Mouse (Mus musculus) embryonic facial prominence, embryonic 11.5 days (tissue): Measurements from ENCODE around the gene Kcnc3. TPM values are rescaled to one million over a fixed set of nuclear protein-coding genes. Genes with fewer than 3 reads are reported as not detected.

Source experiments
- ATAC-seq: fragments of 200-750 bp; cut with Nextera tagmentation; replicated peaks from 2 replicates; pipeline ENCODE4 v1.8.0; 2017; ENCODE audit warnings: low read depth; ENCODE audit not compliant: insufficient number of reproducible peaks, low FRiP score, low TSS enrichment
- DNase-seq: peaks from one replicate; pipeline ENCODE4 v3.0.0-alpha.2; 2015; ENCODE audit warnings: low spot score
- H3K27ac ChIP-seq: fragments of 300-500 bp; sonication (generic); replicated peaks from 2 replicates; pipeline ENCODE4 v1.5.1; 2014; ENCODE audit warnings: mild to moderate bottlenecking, low read depth, low read length, control low read depth
- H3K27me3 ChIP-seq: fragments of 300-500 bp; sonication (generic); 2 replicates; pipeline ENCODE4 v1.6.1; 2014; ENCODE audit warnings: mild to moderate bottlenecking, low read length, moderate library complexity, mixed read lengths; ENCODE audit not compliant: control insufficient read depth, insufficient read depth
- H3K36me3 ChIP-seq: fragments of 300-500 bp; sonication (generic); replicated peaks from 2 replicates; pipeline ENCODE4 v1.6.1; 2014; ENCODE audit warnings: low read depth, mild to moderate bottlenecking, low read length, moderate library complexity, mixed read lengths; ENCODE audit not compliant: control insufficient read depth, insufficient read depth
- H3K4me1 ChIP-seq: fragments of 300-500 bp; sonication (generic); 2 replicates; pipeline ENCODE4 v1.6.1; 2014; ENCODE audit warnings: low read length, mixed read lengths; ENCODE audit not compliant: control insufficient read depth, insufficient read depth
- H3K4me2 ChIP-seq: fragments of 300-500 bp; sonication (generic); 2 replicates; pipeline ENCODE4 v1.6.1; 2014; ENCODE audit warnings: low read depth, mild to moderate bottlenecking, control low read depth, low read length, moderate library complexity
- H3K4me3 ChIP-seq: fragments of 300-500 bp; sonication (generic); 2 replicates; pipeline ENCODE4 v1.5.1; 2014; ENCODE audit warnings: low read depth, low read length, control low read depth
- H3K9ac ChIP-seq: fragments of 300-500 bp; sonication (generic); replicated peaks from 2 replicates; pipeline ENCODE4 v1.6.1; 2014; ENCODE audit warnings: mild to moderate bottlenecking, control low read depth, low read length
- H3K9me3 ChIP-seq: fragments of 300-500 bp; sonication (generic); replicated peaks from 2 replicates; pipeline ENCODE4 v1.6.1; 2016; ENCODE audit warnings: mild to moderate bottlenecking, low read length, inconsistent platforms, mixed read lengths; ENCODE audit not compliant: control insufficient read depth
- WGBS: fragments of 180-500 bp; shearing (Covaris S2); extraction: QIAGEN DNeasy Blood & Tissue Kit; methylation state at CpG from one replicate; pipeline ENCODE4 v1.1.7; 2014; 5-methylcytosine and 5-hydroxymethylcytosine counted together
- polyA plus RNA-seq: library from polyadenylated mRNA; unstranded; fragments of >200 nt; fragmentation: Nextera tagmentation; extraction: Ambion mirVana; gene quantifications from 2 replicates; pipeline ENCODE4 v1.2.1, GENCODE M21; 2014

The Kcnc3 gene
- polyA plus RNA-seq, 1 experiment from 2014 or later, result 0.32 TPM

GRCm38 (mm10) chr7:44606171-44606901, 15.9 kb downstream of the Kcnc3 start:
- ATAC-seq, result no peak
- no peak overlapping the region for H3K4me2 ChIP-seq

GRCm38 (mm10) chr7:44612192-44612591, 21.7 kb downstream of the Kcnc3 start:
- Histone ChIP-seq H3K27me3 (no peaks in the 10 kb centered on the region), H3K9ac (no peak overlapping the region), H3K9me3 (no peaks in the 10 kb centered on the region), H3K4me1 (no peaks in the 10 kb centered on the region), H3K4me2 (no peak overlapping the region), H3K36me3 (no peaks in the 10 kb centered on the region), H3K27ac (no peak overlapping the region), H3K4me3 (no peak overlapping the region)
- 85% methylated on average over 7 of the region's 7 CpGs for WGBS
- DNase-seq (no peak), ATAC-seq (no peak)

More at GRCm38 (mm10) chr7:44606171-44606901, 15.9 kb downstream of the Kcnc3 start:
- H3K9me3 ChIP-seq, result no peaks in the 10 kb centered on the region
- no peak overlapping the region for H3K27ac ChIP-seq
- no peak for DNase-seq
- peaks cover 22% of the 10 kb centered on the region for H3K27me3 ChIP-seq
- no peaks in the 10 kb centered on the region for H3K36me3 ChIP-seq
- no peak overlapping the region for H3K4me3 ChIP-seq
- no peak overlapping the region for H3K9ac ChIP-seq
- H3K4me1 ChIP-seq, result peaks cover 2% of the 10 kb centered on the region; the same call in 1 of the 2 replicates
- WGBS, result 6% methylated on average over 29 of the region's 29 CpGs

- Histone ChIP-seq H3K4me1 (no peaks in the 10 kb centered on the region), H3K27ac (no peak overlapping the region), H3K4me2 (0 out of 2 replicates have a peak overlapping the region, but pooled peaks have one; percentile 8), H3K4me3 (no peak overlapping the region), H3K36me3 (no peaks in the 10 kb centered on the region), H3K9ac (no peak overlapping the region), H3K27me3 (no peaks in the 10 kb centered on the region), H3K9me3 (no peaks in the 10 kb centered on the region)
- ATAC-seq (no peak), DNase-seq (peak; percentile 47)
- 4% methylated on average over 20 of the region's 20 CpGs for WGBS
Measured at GRCm38 (mm10) chr7:44614041-44614688, 23.7 kb downstream of the Kcnc3 start.

- H3K27me3 ChIP-seq, result no peaks in the 10 kb centered on the region
- H3K4me3 ChIP-seq, result no peak overlapping the region
- no peaks in the 10 kb centered on the region for H3K4me1 ChIP-seq
- H3K9me3 ChIP-seq, result no peaks in the 10 kb centered on the region
- no peak overlapping the region for H3K4me2 ChIP-seq
- no peak overlapping the region for H3K9ac ChIP-seq
- 12% methylated on average over 10 of the region's 10 CpGs for WGBS
- ATAC-seq (no peak), DNase-seq (no peak)
- no peaks in the 10 kb centered on the region for H3K36me3 ChIP-seq
- no peak overlapping the region for H3K27ac ChIP-seq
Measured at GRCm38 (mm10) chr7:44615309-44615708, 24.8 kb downstream of the Kcnc3 start.

- Histone ChIP-seq H3K9me3 (no peaks in the 10 kb centered on the region), H3K36me3 (no peaks in the 10 kb centered on the region), H3K27ac (no peak overlapping the region), H3K9ac (no peak overlapping the region), H3K4me3 (no peak overlapping the region), H3K27me3 (no peaks in the 10 kb centered on the region), H3K4me1 (no peaks in the 10 kb centered on the region), H3K4me2 (no peak overlapping the region)
- WGBS, result 68% methylated on average over 14 of the region's 14 CpGs
- DNase-seq, result no peak
- no peak for ATAC-seq
Measured at GRCm38 (mm10) chr7:44615987-44616386, 25.5 kb downstream of the Kcnc3 start.

GRCm38 (mm10) chr7:44617059-44617458, 26.6 kb downstream of the Kcnc3 start:
- DNase-seq (no peak), ATAC-seq (no peak)
- Histone ChIP-seq H3K9ac (no peak overlapping the region), H3K4me2 (no peak overlapping the region), H3K27ac (no peak overlapping the region), H3K4me1 (no peaks in the 10 kb centered on the region), H3K36me3 (no peaks in the 10 kb centered on the region), H3K4me3 (no peak overlapping the region), H3K27me3 (no peaks in the 10 kb centered on the region), H3K9me3 (no peaks in the 10 kb centered on the region)
- WGBS, result 72% methylated on average over 3 of the region's 3 CpGs

- WGBS, result 38% methylated on average over 18 of the region's 18 CpGs
- Histone ChIP-seq H3K27me3 (no peaks in the 10 kb centered on the region), H3K9me3 (no peaks in the 10 kb centered on the region), H3K36me3 (no peaks in the 10 kb centered on the region), H3K27ac (no peak overlapping the region), H3K9ac (no peak overlapping the region), H3K4me3 (no peak overlapping the region), H3K4me1 (no peaks in the 10 kb centered on the region), H3K4me2 (no peak overlapping the region)
- peak; percentile 25 for DNase-seq
- no peak for ATAC-seq
Measured at GRCm38 (mm10) chr7:44623714-44624542, 33.5 kb downstream of the Kcnc3 start.

- Histone ChIP-seq H3K4me3 (no peak overlapping the region), H3K27me3 (no peaks in the 10 kb centered on the region), H3K36me3 (no peaks in the 10 kb centered on the region), H3K4me1 (no peaks in the 10 kb centered on the region), H3K4me2 (no peak overlapping the region), H3K9me3 (no peaks in the 10 kb centered on the region), H3K9ac (no peak overlapping the region), H3K27ac (no peak overlapping the region)
- WGBS, result 86% methylated on average over 3 of the region's 3 CpGs
- DNase-seq (no peak), ATAC-seq (no peak)
Measured at GRCm38 (mm10) chr7:44624543-44624826, 34.0 kb downstream of the Kcnc3 start.
